Mouse (Mus musculus): ENCODE results near the gene Dmrtb1.

The Dmrtb1 gene

DNA sequence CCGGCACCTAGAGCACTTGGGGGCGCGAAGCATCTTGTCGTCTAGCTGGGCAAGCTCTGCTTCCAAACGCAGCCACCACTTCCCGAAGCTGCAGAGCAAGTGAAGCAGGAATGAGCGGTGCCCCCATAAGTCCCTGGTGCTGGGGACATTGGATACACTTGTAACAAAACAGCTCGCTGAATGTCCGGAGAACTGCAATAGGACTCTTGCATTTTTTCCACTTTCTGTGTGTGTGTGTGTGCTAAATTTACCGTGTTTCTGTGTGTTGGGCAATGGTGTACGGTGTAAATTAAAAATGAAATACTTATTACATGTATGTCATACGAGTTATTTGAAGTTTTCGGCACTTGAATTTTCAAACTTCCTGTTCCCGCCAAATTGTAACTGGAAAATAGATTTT is at the start of gene Dmrtb1:
Dmrtb1 (minus strand) TSS at position 101 of the 400 bp plus-strand sequence.
- DNase-seq (ENCODE audit: extremely low read depth, insufficient read length, low spot score), result no peak

GRCm38 (mm10) chr4:107733603-107734002 is 49.6 kb upstream of the Dmrtb1 start:
- no peak for DNase-seq (ENCODE audit: extremely low read depth, insufficient read length, low spot score)

- no peak for DNase-seq (ENCODE audit: extremely low read depth, insufficient read length, low spot score)
These were observed 48.6 kb upstream of the Dmrtb1 start for GRCm38 (mm10) chr4:107732624-107733023.

DNA sequence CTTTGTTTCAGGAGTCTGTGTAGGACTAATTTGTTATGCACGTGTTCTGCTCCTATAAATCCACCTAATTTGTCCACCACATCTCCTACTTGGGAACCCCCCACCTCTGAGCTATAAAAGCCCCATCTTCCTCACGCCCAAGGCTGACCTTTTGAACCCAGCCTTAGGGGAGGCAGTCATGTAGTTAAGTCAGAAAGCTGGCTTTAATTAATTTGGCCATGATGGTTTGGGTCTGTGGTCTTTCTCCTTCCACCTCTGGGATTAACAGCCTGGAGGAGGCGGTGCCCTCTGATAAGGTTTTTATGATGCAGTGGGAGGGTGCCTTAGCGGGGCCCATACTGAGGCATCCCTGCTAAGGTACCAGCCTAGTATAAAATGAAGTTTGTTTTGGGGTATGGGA is 48.2 kb upstream of the Dmrtb1 start:
- DNase-seq (ENCODE audit: extremely low read depth, insufficient read length, low spot score), result no peak

DNA sequence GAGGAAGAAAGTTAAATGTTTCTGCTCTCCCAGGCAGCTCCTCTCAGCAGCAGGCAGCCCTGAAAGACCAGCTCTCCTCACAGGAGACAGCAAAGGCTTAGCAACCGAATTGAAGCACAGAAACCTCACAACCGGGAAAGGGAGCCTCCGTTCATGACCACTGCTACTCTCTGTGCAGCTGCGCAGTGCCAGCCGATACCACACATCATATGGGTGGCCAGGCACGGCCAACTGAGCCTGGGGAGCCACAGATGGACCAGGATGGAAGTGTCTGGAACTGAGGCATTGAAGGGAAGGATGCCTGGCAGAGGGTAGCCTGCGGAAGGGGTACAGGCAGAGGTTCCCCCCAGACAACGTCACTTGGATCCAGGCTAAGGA is 47.0 kb upstream of the Dmrtb1 start:
- no peak for DNase-seq (ENCODE audit: extremely low read depth, insufficient read length, low spot score)

DNA sequence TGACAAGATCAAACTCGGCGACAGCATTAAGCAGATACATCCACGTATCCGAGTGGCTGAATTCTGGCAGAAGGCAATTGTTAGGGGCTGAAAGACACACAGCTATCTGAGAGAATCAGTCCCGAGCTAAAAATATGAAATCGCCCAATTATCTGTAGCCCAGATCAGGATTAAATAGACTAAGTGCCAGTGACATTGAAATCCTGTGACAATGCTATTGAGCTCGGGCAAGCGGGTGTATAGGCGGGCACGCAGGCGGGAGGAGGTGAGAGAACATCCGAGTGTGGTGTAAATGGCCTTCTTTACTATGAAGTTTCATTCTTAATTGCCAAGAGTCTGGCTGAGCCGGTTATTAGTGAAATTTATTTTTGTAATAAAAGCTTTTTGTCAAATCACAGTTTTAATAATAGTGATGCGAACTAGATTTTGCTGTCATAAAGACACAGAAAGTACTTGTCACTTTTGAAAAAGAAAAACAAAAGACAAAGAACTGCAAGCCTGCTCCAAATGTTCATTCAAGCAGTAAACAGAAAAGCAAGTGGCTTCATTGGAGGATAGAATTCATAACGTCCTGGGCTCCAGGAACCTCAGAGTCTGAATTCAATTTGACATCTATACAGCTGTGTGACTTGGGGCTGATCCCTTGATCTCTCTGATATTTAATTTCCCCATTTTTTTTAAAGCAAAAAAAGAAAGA is 46.5 kb upstream of the Dmrtb1 start:
- DNase-seq (ENCODE audit: extremely low read depth, insufficient read length, low spot score), result no peak

DNA sequence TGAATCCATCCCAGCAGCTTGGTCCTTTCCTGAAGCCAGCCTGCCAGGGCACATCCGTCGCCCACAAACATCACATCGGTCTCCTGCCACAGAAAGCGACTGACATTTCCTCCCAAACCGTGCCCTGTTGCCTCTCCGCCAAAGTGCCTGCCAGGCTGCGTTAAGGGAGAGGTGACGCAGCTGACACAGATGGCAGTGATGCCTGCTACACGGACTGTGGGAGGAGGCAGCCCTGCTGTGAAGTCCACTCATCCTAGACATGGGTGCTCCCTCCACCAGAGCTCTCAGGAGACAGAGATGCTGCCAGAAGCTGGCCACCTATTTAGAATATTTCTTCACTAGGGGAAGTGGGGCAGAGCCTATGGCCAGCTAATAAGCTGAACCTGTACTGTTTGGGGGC is 41.4 kb upstream of the Dmrtb1 start:
- no peak for DNase-seq (ENCODE audit: extremely low read depth, insufficient read length, low spot score)

DNA sequence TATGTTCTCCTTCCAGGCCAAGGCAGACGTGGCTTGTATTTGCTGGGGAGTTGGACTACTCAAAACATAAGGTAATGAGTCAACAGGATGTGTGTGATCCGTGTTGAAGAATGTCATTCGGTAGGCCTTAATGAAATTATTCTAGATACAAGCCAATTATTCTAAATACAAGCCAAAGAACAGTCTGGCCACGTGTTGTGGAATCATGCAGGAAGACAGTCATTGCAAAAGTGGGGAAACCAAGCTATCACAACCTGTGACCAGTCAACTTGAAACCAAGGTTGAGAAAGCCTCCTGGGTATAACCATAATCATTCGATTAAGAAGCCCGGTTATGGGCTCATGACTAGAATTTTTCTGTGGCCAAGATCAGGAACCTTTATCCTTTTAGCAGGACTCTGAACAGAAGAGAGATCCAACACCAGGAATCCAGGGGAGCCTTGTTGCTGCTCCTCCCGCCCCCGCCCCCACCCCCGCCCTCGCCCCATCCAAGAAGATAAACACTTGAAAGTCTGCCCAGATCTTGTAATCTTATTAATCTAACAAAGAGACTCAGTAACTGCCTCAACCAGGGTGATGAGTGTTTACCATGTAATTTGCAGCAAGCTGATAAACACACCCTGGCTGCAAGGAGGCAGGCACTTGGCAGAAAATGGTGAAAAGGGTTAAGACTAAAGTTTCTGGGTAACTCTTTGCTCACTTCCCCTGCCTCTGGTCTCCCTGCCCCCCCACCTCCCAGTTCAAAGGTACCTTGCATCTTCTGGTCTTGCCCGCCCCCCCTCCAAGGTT is 36.2 kb upstream of the Dmrtb1 start:
- no peak for DNase-seq (ENCODE audit: extremely low read depth, insufficient read length, low spot score)

GRCm38 (mm10) chr4:107719161-107719560 is 35.1 kb upstream of the Dmrtb1 start:
- DNase-seq (ENCODE audit: extremely low read depth, insufficient read length, low spot score), result no peak

DNA sequence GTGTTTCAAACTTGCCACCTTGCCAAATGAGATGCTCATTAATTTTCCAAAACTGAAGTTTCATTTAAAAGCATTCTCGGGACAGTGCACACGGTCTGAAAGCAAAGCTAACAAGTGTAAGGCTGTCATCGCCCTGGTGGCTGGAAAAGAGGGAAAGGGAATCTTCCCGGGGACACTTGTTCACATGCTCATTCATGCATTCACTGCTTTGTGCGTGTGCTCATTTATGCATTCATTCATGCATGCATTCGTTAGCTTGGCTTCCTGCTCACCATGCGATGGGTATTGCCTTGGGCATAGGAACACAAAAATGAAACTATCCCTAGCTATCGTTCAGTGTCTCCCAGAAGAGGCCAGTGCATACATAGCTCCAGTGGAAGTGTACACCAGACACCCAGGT is 34.7 kb upstream of the Dmrtb1 start:
- no peak for DNase-seq (ENCODE audit: extremely low read depth, insufficient read length, low spot score)

DNA sequence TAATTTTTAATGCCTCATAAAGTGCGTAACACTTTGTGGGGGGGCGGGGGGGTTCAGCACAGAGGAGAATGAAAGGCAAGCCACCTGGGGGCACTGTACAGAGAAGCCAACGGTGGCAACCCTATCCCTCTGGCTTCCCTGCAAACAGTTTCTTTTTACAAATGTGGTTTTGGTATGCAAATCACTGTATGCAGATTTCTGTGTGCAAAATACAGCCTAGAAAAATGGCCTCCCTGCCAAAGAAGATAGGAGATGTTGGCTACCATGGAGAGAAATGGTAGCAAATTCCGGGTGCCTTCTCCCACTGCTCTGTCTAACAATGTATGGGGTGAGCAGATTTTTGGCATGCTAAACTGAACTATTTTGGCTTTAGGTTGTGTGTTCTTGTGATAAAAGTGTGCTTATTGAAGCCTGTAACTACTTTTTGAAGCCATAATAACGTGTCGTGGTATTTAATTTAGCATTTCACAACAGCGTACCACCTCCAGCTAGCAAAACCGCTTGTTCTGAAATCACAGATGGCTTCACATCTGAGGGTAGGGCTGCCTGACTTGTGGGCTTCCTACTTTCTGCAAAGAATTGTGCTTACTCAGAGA is 33.8 kb upstream of the Dmrtb1 start:
- DNase-seq (ENCODE audit: extremely low read depth, insufficient read length, low spot score), result no peak

DNA sequence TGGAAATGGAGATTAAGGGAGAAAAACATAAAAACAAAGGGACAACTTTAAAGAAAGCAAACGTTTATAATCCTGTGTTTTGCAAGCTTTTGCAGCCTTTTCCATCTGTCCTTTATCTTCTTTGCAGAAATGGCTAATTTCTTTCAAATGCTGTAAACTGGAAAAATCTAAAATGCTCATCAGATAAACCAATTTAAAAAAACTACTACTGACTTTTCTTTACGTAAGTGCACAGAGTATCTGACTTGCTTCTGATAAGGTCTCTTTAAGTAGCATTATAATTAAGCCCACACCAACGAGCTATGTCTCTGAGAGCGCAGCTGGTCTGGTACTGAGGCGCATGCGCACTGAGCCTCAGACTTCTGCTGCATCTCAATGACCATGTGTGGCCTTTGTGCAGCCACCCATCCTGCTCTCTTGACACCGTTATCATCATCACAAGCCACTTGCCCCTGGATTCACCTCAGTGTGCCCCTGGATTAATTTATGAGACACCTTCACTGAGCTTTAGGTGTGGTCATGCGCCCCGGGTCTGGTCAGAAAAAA is 32.8 kb upstream of the Dmrtb1 start:
- no peak for DNase-seq (ENCODE audit: extremely low read depth, insufficient read length, low spot score)

- no peak for DNase-seq (ENCODE audit: extremely low read depth, insufficient read length, low spot score)
These were observed 22.9 kb upstream of the Dmrtb1 start for GRCm38 (mm10) chr4:107706884-107707283.

DNA sequence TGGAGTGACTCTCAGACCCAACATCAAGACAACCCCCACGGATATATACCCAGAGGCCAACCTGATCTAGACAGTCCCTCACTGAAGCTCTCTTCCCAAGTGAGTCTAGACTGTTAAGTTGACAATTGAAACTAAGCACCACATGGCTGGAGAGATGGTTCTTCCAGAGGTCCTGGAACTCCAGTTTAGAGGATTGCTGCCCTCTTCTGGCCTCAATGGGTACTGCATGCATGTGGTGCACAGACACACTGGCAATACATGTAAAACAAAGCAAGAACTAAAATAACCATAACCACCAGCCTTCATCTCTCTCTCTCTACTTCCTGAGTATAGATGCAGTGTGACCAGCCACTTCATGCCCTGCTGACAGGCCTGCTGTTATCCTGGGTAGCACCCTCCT is 20.2 kb upstream of the Dmrtb1 start:
- no peak for DNase-seq (ENCODE audit: extremely low read depth, insufficient read length, low spot score)

DNA sequence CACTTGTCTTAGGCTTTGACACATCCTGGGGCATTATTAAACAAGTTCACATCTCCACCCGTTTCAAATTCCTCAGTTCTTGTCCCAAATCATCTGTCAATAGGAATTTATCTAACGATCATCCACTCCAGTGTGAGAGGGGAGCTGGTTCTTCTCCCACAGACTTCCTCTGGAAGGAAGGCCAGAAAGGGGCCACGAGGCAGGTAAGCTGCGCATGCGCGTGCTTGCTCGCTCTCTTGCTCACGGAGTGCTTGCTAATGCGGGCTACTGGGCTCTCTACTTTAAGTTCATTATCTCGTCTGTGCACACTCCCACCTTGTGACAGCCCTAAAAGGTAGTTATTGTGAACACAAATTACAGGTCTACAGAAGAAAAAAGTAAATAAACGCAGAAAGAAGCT is 17.6 kb upstream of the Dmrtb1 start:
- DNase-seq (ENCODE audit: extremely low read depth, insufficient read length, low spot score), result no peak

DNA sequence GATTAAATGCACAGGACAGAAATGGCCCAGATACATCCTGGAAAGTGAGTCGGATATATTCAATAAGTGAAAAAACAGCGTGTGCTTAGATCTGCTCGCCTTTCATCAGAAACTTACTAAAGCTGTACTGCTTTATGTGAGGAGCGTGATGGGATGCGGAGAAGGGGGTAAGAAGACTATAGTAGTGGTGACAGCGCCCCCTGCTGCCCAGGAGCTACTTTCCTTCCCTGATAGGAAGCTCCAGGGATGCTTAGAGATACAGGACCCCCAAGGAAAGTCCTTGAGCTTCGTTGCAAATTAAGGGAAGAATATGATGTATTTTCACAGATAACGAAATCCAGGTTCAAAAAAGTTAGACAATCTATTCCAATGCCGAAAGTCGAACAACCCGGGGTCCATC is 17.1 kb upstream of the Dmrtb1 start:
- DNase-seq (ENCODE audit: extremely low read depth, insufficient read length, low spot score), result no peak

DNA sequence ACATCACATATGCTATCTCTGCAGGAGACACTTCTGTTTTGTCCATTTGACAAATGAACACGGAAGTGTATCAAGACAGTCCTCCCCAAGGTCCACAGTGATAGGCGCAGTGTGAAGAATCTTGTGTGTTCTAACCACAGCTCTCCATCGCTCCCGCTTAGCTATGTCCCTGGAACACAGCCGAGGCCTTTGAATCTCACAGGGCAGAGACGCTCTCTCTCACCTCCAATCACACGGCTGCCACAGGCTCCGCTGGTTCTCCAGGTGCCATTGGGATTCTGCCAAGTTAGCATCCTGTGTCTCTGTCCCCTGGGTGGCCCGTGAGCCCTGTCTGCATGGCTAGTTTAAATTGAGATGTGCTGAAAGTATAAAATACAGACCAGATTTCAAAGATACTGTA is 15.2 kb upstream of the Dmrtb1 start:
- no peak for DNase-seq (ENCODE audit: extremely low read depth, insufficient read length, low spot score)

GRCm38 (mm10) chr4:107693816-107694215 is 9.8 kb upstream of the Dmrtb1 start:
- no peak for DNase-seq (ENCODE audit: extremely low read depth, insufficient read length, low spot score)

DNA sequence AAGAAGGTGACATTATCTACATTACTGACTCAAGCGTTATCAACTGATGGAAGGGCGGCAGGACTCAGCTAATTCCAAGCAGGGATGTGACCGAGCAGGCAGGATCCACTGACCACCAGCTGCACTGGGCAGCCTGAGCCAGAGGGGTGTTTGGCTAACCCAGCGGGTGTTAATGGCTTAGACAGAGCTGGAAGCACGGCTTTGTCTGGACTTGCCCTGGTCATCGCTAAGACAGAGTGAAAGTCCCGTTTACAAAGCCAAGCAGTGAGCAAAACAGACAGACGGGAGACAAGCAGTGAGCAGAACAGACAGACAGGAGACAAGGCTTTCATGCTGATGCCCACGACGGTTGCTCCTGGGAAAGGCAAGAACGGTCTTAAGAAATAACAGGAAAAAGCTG is 4.2 kb upstream of the Dmrtb1 start:
- no peak for DNase-seq (ENCODE audit: extremely low read depth, insufficient read length, low spot score)

- no peak for DNase-seq (ENCODE audit: extremely low read depth, insufficient read length, low spot score)
These were observed 3.1 kb upstream of the Dmrtb1 start for GRCm38 (mm10) chr4:107687127-107687526.

- no peak for DNase-seq (ENCODE audit: extremely low read depth, insufficient read length, low spot score)
These were observed 849 bp downstream of the Dmrtb1 start for GRCm38 (mm10) chr4:107683006-107683756.
